Mouse (Mus musculus) liver, embryonic 14.5 days (tissue): ENCODE data around the gene Rps16. TPM values are rescaled to one million over a fixed set of nuclear protein-coding genes. Genes with fewer than 3 reads are reported as not detected.

ENCODE experiments used
- ATAC-seq: fragments of 200-750 bp; cut with Nextera tagmentation; 2 replicates; pipeline ENCODE4 v1.8.0; 2017; ENCODE audit warnings: moderate number of reproducible peaks, mild to moderate bottlenecking, moderate library complexity; ENCODE audit not compliant: insufficient read depth
- DNase-seq, 3 experiments: peaks; one replicate each; pipeline ENCODE4 v3.0.0-alpha.2; 2012 to 2013; ENCODE audit warnings: low read depth in 3 of 3, low spot score in 3 of 3
- H3K27ac ChIP-seq: fragments of 300-500 bp; sonication (generic); 2 replicates; pipeline ENCODE4 v1.5.1; 2014; ENCODE audit warnings: moderate library complexity, mild to moderate bottlenecking, control low read depth, inconsistent platforms
- H3K27me3 ChIP-seq: fragments of 300-500 bp; sonication (generic); 2 replicates; pipeline ENCODE4 v1.6.1; 2014; ENCODE audit warnings: mild to moderate bottlenecking, low read length, moderate library complexity; ENCODE audit not compliant: control insufficient read depth, insufficient read depth
- H3K36me3 ChIP-seq: fragments of 300-500 bp; sonication (generic); replicated peaks from 2 replicates; pipeline ENCODE4 v1.6.1; 2014; ENCODE audit warnings: low read depth; ENCODE audit not compliant: control insufficient read depth, insufficient read depth
- H3K4me1 ChIP-seq, 2 experiments: fragments of 200-500 bp in 1 of 2; fragments of 300-500 bp in 1 of 2; sonication (generic) in 1 of 2; replicated peaks; 2 replicates each; pipeline ENCODE4 v1.6.1; 2012 to 2014; ENCODE audit warnings: antibody characterized with exemption in 1 of 2, inconsistent platforms in 1 of 2, low read length in 1 of 2; ENCODE audit not compliant: control insufficient read depth in 2 of 2, insufficient read depth in 2 of 2
- H3K4me2 ChIP-seq: fragments of 300-500 bp; sonication (generic); 2 replicates; pipeline ENCODE4 v1.6.1; 2014; ENCODE audit warnings: low read depth, mild to moderate bottlenecking, control low read depth, moderate library complexity
- H3K4me3 ChIP-seq, 2 experiments: fragments of 200-500 bp in 1 of 2; fragments of 300-500 bp in 1 of 2; sonication (generic) in 1 of 2; 2 replicates each; pipeline ENCODE4 v1.5.1; 2012 to 2014; ENCODE audit warnings: low read depth in 2 of 2, low read length in 2 of 2, mild to moderate bottlenecking in 2 of 2, control low read depth in 1 of 2, inconsistent platforms in 1 of 2, moderate library complexity in 1 of 2; ENCODE audit not compliant: insufficient read depth in 1 of 2
- H3K9ac ChIP-seq: fragments of 300-500 bp; sonication (generic); replicated peaks from 2 replicates; pipeline ENCODE4 v1.6.1; 2014; ENCODE audit warnings: mild to moderate bottlenecking, control low read depth, moderate library complexity
- H3K9me3 ChIP-seq: fragments of 300-500 bp; sonication (generic); 2 replicates; pipeline ENCODE4 v1.6.1; 2016; ENCODE audit warnings: low read length, mixed read lengths; ENCODE audit not compliant: control insufficient read depth
- CTCF ChIP-seq: IDR thresholded peaks from 2 replicates; pipeline ENCODE4 v1.5.1; 2016; ENCODE audit warnings: antibody characterized with exemption, low read depth, control low read depth
- EP300 ChIP-seq: IDR thresholded peaks from 2 replicates; pipeline ENCODE4 v1.6.1; 2016; ENCODE audit warnings: antibody characterized with exemption, low read depth
- WGBS: fragments of 180-500 bp; shearing (Covaris S2); extraction: QIAGEN DNeasy Blood & Tissue Kit; methylation state at CpG from one replicate; pipeline ENCODE4 v1.1.7; 2014; ENCODE audit not compliant: insufficient replicate concordance; 5-methylcytosine and 5-hydroxymethylcytosine counted together
- polyA plus RNA-seq, 2 experiments: library from polyadenylated mRNA; depleted of rRNA in 1 of 2; stranded (reverse) in 1 of 2; unstranded in 1 of 2; fragments of >200 nt; fragmentation: Nextera tagmentation in 1 of 2; extraction: Ambion mirVana in 1 of 2; gene quantifications; 2 replicates each; pipeline versions ENCODE4 v1.2.1 to v1.2.3; 2012 to 2014

The Rps16 gene
- polyA plus RNA-seq, 2 experiments, result 900 to 1,209 TPM

DNA sequence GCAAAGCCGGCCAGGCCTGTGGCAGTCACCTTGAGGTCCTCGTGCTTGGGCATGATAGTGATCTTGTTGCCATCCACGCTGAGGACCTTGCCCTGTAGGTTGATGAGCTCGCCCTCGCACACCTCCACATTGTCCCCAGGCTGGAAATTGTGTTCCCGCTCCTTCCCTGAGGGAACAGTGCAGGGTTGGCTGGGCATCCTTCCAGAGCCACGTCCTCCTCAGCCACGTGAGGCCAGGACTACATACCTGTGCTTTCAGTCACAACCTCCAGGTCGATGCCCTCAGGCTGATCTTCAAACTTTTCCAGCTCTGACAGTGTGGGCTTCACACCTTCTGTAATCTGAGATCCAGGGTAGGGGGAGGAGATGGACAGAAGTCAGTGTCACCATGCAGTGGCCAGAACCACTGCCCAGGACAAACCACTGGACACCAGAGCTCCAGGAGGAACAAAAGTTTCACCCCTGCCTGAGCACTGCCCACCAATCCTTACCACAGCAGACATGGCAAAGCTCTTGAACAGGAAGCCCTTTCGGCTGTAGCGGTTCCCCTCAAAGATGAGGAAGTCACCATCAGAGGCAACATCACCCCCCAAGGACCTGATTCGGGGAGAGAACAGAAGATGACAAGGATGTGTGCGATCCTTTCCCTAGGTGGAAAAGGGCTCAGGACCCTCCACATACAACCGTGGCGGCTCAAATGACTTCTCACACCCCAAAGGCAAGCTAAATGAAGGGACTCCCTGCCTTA is 28.3 kb upstream of the Rps16 start:
- 69% methylated on average over 15 of the region's 15 CpGs for WGBS
- DNase-seq, result no peak

GRCm38 (mm10) chr7:28325293-28325692 is 25.2 kb upstream of the Rps16 start:
- DNase-seq (no peak), ATAC-seq (no peak)
- H3K27me3 ChIP-seq, result no peaks in the 10 kb centered on the region

More for the DNA sequence above, 28.3 kb upstream of the Rps16 start:
- peak; percentile 22; the same call in 1 of the 2 replicates for ATAC-seq
- Histone ChIP-seq H3K27ac (no peak overlapping the region), H3K36me3 (peaks cover 82% of the 10 kb centered on the region), H3K9me3 (no peaks in the 10 kb centered on the region), H3K4me1 (no peaks in the 10 kb centered on the region), H3K4me3 (no peak overlapping the region), H3K27me3 (no peaks in the 10 kb centered on the region), H3K4me2 (no peak overlapping the region), H3K9ac (no peak overlapping the region)
- TF ChIP-seq CTCF (no peak), EP300 (no peak)

GRCm38 (mm10) chr7:28326457-28326856 is 24.0 kb upstream of the Rps16 start:
- Histone ChIP-seq H3K4me3 (no peak overlapping the region), H3K4me1 (no peaks in the 10 kb centered on the region), H3K27me3 (no peaks in the 10 kb centered on the region), H3K9me3 (no peaks in the 10 kb centered on the region), H3K27ac (no peak overlapping the region), H3K36me3 (peaks cover 66% of the 10 kb centered on the region), H3K9ac (no peak overlapping the region), H3K4me2 (no peak overlapping the region)
- WGBS, result 70% methylated on average over 4 of the region's 4 CpGs
- no peak for ATAC-seq
- no peak for TF ChIP-seq EP300
- no peak for TF ChIP-seq CTCF
- DNase-seq, result no peak

More at GRCm38 (mm10) chr7:28325293-28325692, 25.2 kb upstream of the Rps16 start:
- TF ChIP-seq CTCF (no peak), EP300 (no peak)
- Histone ChIP-seq H3K4me2 (no peak overlapping the region), H3K27ac (no peak overlapping the region), H3K4me3 (no peak overlapping the region), H3K9me3 (no peaks in the 10 kb centered on the region), H3K9ac (no peak overlapping the region), H3K36me3 (peaks cover 70% of the 10 kb centered on the region), H3K4me1 (no peaks in the 10 kb centered on the region)
- 75% methylated on average over 8 of the region's 8 CpGs for WGBS

DNA sequence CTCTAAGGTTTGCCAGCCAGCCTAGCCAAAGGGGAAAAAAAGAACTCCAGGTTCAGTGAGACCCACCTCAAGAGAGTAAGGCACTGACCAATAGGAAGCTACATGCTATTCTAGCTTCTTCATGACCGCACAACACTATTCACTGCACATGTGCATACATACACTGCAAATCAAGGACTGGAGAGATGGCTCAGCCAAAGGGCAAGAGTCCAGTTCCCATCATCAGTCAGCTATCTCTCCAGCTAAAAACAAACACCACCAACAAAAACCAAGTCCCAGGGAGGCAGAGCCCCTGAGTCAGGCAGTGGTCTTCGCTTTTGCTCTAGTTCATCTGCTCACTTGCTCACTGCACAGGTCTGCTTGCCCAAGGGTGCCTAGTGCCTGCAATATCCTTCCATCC is 22.2 kb upstream of the Rps16 start:
- Histone ChIP-seq H3K9me3 (no peaks in the 10 kb centered on the region), H3K4me2 (no peak overlapping the region), H3K36me3 (peaks cover 52% of the 10 kb centered on the region), H3K4me3 (no peak overlapping the region), H3K27me3 (no peaks in the 10 kb centered on the region), H3K4me1 (no peaks in the 10 kb centered on the region), H3K27ac (no peak overlapping the region), H3K9ac (no peak overlapping the region)
- TF ChIP-seq EP300, result no peak
- no peak for TF ChIP-seq CTCF
- ATAC-seq (no peak), DNase-seq (no peak)
- 89% methylated on average over 2 of the region's 2 CpGs for WGBS

DNA sequence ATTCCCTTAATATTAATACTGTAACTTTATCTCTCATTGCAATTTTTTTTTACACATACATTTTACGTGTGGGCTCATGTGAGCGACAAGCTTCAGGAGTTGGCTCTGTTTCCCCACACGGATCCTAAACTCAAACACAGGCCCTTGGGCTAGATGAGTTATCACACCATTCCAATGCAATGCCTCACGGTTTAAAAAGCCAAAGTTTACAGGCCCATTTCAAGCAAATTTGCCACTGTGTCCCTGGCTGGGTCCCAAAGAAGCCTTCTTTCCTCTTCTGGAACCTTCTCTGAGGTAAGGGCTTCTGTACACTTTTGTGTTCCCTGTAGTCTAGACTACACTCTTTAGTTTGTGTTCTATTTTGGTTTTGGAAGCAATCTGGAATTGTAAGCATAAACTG is 15.9 kb upstream of the Rps16 start:
- no peaks in the 10 kb centered on the region for H3K27me3 ChIP-seq
- ATAC-seq (no peak), DNase-seq (no peak)
- TF ChIP-seq CTCF, result no peak
- TF ChIP-seq EP300, result no peak
- no peak overlapping the region for H3K9ac ChIP-seq
- H3K4me1 ChIP-seq, result peaks cover 4 to 5% of the 10 kb centered on the region in 2 experiments
- H3K36me3 ChIP-seq, result peaks cover 10% of the 10 kb centered on the region
- H3K4me2 ChIP-seq, result no peak overlapping the region
- H3K9me3 ChIP-seq, result no peaks in the 10 kb centered on the region
- H3K27ac ChIP-seq, result no peak overlapping the region
- 79% methylated on average over 4 of the region's 4 CpGs for WGBS
- no peak overlapping the region for H3K4me3 ChIP-seq
